Mouse (Mus musculus) midbrain, embryonic 16.5 days (tissue): ENCODE measurements at regions not wholly inside any gene's neighbourhood (a gene's known extent, or its start where the extent isn't known, plus 50 kb on each side); places are given as distances from the start of the nearest gene placed in this dataset.

ENCODE experiments used
- ATAC-seq: fragments of 200-750 bp; cut with Nextera tagmentation; 2 replicates; pipeline ENCODE4 v1.8.0; 2017; ENCODE audit warnings: moderate TSS enrichment
- H3K27ac ChIP-seq: fragments of 300-500 bp; sonication (generic); 2 replicates; pipeline ENCODE4 v1.5.1; 2014; ENCODE audit warnings: mild to moderate bottlenecking, low read length, mixed read lengths
- H3K27me3 ChIP-seq: fragments of 300-500 bp; sonication (generic); 2 replicates; pipeline ENCODE4 v1.6.1; 2014; ENCODE audit warnings: low read depth, low read length, mixed read lengths; ENCODE audit not compliant: control insufficient read depth, insufficient read depth
- H3K36me3 ChIP-seq: fragments of 300-500 bp; sonication (generic); 2 replicates; pipeline ENCODE4 v1.6.1; 2014; ENCODE audit warnings: mild to moderate bottlenecking, low read length, moderate library complexity, mixed read lengths; ENCODE audit not compliant: control insufficient read depth, insufficient read depth
- H3K4me1 ChIP-seq: fragments of 300-500 bp; sonication (generic); 2 replicates; pipeline ENCODE4 v1.6.1; 2014; ENCODE audit warnings: mild to moderate bottlenecking, low read length, mixed read lengths; ENCODE audit not compliant: control insufficient read depth, insufficient read depth
- H3K4me2 ChIP-seq: fragments of 300-500 bp; sonication (generic); 2 replicates; pipeline ENCODE4 v1.6.1; 2014; ENCODE audit warnings: mild to moderate bottlenecking, low read length, mixed read lengths
- H3K4me3 ChIP-seq: fragments of 300-500 bp; sonication (generic); 2 replicates; pipeline ENCODE4 v1.5.1; 2014; ENCODE audit warnings: low read depth, mild to moderate bottlenecking, low read length, moderate library complexity, mixed read lengths
- H3K9ac ChIP-seq: fragments of 300-500 bp; sonication (generic); 2 replicates; pipeline ENCODE4 v1.6.1; 2014; ENCODE audit warnings: low read depth, low read length, mixed read lengths
- H3K9me3 ChIP-seq: fragments of 300-500 bp; sonication (generic); replicated peaks from 2 replicates; pipeline ENCODE4 v1.6.1; 2014; ENCODE audit warnings: mild to moderate bottlenecking, low read length, mixed read lengths; ENCODE audit not compliant: control insufficient read depth, poor library complexity, severe bottlenecking
- WGBS: fragments of 180-500 bp; shearing (Covaris S2); extraction: QIAGEN DNeasy Blood & Tissue Kit; methylation state at CpG from one replicate; pipeline ENCODE4 v1.1.7; 2014; 5-methylcytosine and 5-hydroxymethylcytosine counted together

- 55% methylated on average over 7 of the region's 7 CpGs for WGBS
- ATAC-seq: no peak
- no peaks in the 10 kb centered on the region for H3K4me1 ChIP-seq
These were observed 272.6 kb downstream of the Plk2 start for GRCm38 (mm10) chr13:110667276-110667956.

GRCm38 (mm10) chr13:110673536-110673935, 278.7 kb downstream of the Plk2 start:
- Histone ChIP-seq H3K9me3 (no peaks in the 10 kb centered on the region), H3K27me3 (no peaks in the 10 kb centered on the region)

More at GRCm38 (mm10) chr13:110667276-110667956, 272.6 kb downstream of the Plk2 start:
- Histone ChIP-seq H3K9me3 (no peaks in the 10 kb centered on the region), H3K4me3 (no peak overlapping the region), H3K9ac (no peak overlapping the region), H3K27me3 (no peaks in the 10 kb centered on the region), H3K27ac (no peak overlapping the region), H3K36me3 (no peaks in the 10 kb centered on the region), H3K4me2 (no peak overlapping the region)

GRCm38 (mm10) chr13:110683259-110684041, 288.6 kb downstream of the Plk2 start:
- 79% methylated on average over 11 of the region's 11 CpGs for WGBS
- Histone ChIP-seq H3K27me3 (no peaks in the 10 kb centered on the region; the same call in 1 of the 2 replicates), H3K36me3 (no peaks in the 10 kb centered on the region), H3K9me3 (no peaks in the 10 kb centered on the region), H3K4me1 (no peaks in the 10 kb centered on the region), H3K27ac (no peak overlapping the region), H3K9ac (no peak overlapping the region), H3K4me3 (no peak overlapping the region), H3K4me2 (no peak overlapping the region)
- no peak for ATAC-seq

More at GRCm38 (mm10) chr13:110673536-110673935, 278.7 kb downstream of the Plk2 start:
- 62% methylated on average over 2 of the region's 2 CpGs for WGBS
- no peak for ATAC-seq
- Histone ChIP-seq H3K27ac (no peak overlapping the region), H3K4me1 (no peaks in the 10 kb centered on the region), H3K4me2 (no peak overlapping the region), H3K4me3 (no peak overlapping the region), H3K9ac (no peak overlapping the region), H3K36me3 (no peaks in the 10 kb centered on the region)

- Histone ChIP-seq H3K9me3 (no peaks in the 10 kb centered on the region), H3K4me2 (no peak overlapping the region), H3K36me3 (no peaks in the 10 kb centered on the region), H3K4me3 (no peak overlapping the region), H3K27me3 (no peaks in the 10 kb centered on the region; the same call in 1 of the 2 replicates), H3K4me1 (peaks cover 2% of the 10 kb centered on the region), H3K9ac (no peak overlapping the region), H3K27ac (no peak overlapping the region)
- no peak for ATAC-seq
- WGBS: 22% methylated on average over 3 of the region's 3 CpGs
These were observed 293.9 kb downstream of the Plk2 start for GRCm38 (mm10) chr13:110688796-110689195.

- Histone ChIP-seq H3K27me3 (no peaks in the 10 kb centered on the region; the same call in 1 of the 2 replicates), H3K4me3 (no peak overlapping the region), H3K27ac (no peak overlapping the region), H3K36me3 (no peaks in the 10 kb centered on the region), H3K4me1 (peaks cover 2% of the 10 kb centered on the region), H3K9me3 (no peaks in the 10 kb centered on the region), H3K4me2 (no peak overlapping the region), H3K9ac (no peak overlapping the region)
- WGBS: 51% methylated on average over 10 of the region's 10 CpGs
- no peak for ATAC-seq
These were observed 295.8 kb downstream of the Plk2 start for GRCm38 (mm10) chr13:110690501-110691255.

GRCm38 (mm10) chr13:110692696-110693095, 297.9 kb downstream of the Plk2 start:
- Histone ChIP-seq H3K27me3 (no peaks in the 10 kb centered on the region; the same call in 1 of the 2 replicates), H3K9me3 (no peaks in the 10 kb centered on the region), H3K4me2 (no peak overlapping the region), H3K9ac (no peak overlapping the region), H3K4me3 (no peak overlapping the region), H3K36me3 (no peaks in the 10 kb centered on the region), H3K27ac (no peak overlapping the region), H3K4me1 (peaks cover 2% of the 10 kb centered on the region)
- ATAC-seq: no peak
- WGBS: 82% methylated on average over 5 of the region's 5 CpGs

- 76% methylated on average over 6 of the region's 6 CpGs for WGBS
- Histone ChIP-seq H3K4me2 (no peak overlapping the region), H3K27me3 (no peaks in the 10 kb centered on the region), H3K36me3 (no peaks in the 10 kb centered on the region), H3K27ac (no peak overlapping the region), H3K4me1 (peaks cover 2% of the 10 kb centered on the region), H3K9ac (no peak overlapping the region), H3K4me3 (no peak overlapping the region), H3K9me3 (no peaks in the 10 kb centered on the region)
- no peak for ATAC-seq
These were observed 300.0 kb downstream of the Plk2 start for GRCm38 (mm10) chr13:110694876-110695275.

GRCm38 (mm10) chr13:110696549-110696948, 301.7 kb downstream of the Plk2 start:
- H3K27me3 ChIP-seq: no peaks in the 10 kb centered on the region
- no peak overlapping the region for H3K4me3 ChIP-seq
- no peak overlapping the region for H3K4me2 ChIP-seq
- no peak overlapping the region for H3K27ac ChIP-seq
- H3K9me3 ChIP-seq: no peaks in the 10 kb centered on the region
- WGBS: 79% methylated on average over 5 of the region's 5 CpGs
- ATAC-seq: no peak
- H3K36me3 ChIP-seq: no peaks in the 10 kb centered on the region
- no peaks in the 10 kb centered on the region for H3K4me1 ChIP-seq
- no peak overlapping the region for H3K9ac ChIP-seq
